Mouse (Mus musculus) liver, embryonic 14.5 days (tissue): ENCODE data around the gene Mfsd1. TPM values are rescaled to one million over a fixed set of nuclear protein-coding genes. Genes with fewer than 3 reads are reported as not detected.

Experiments
- ATAC-seq: fragments of 200-750 bp; cut with Nextera tagmentation; 2 replicates; pipeline ENCODE4 v1.8.0; 2017; ENCODE audit warnings: moderate number of reproducible peaks, mild to moderate bottlenecking, moderate library complexity; ENCODE audit not compliant: insufficient read depth
- DNase-seq, 3 experiments: peaks; one replicate each; pipeline ENCODE4 v3.0.0-alpha.2; 2012 to 2013; ENCODE audit warnings: low read depth in 3 of 3, low spot score in 3 of 3
- H3K27ac ChIP-seq: fragments of 300-500 bp; sonication (generic); 2 replicates; pipeline ENCODE4 v1.5.1; 2014; ENCODE audit warnings: moderate library complexity, mild to moderate bottlenecking, control low read depth, inconsistent platforms
- H3K27me3 ChIP-seq: fragments of 300-500 bp; sonication (generic); 2 replicates; pipeline ENCODE4 v1.6.1; 2014; ENCODE audit warnings: mild to moderate bottlenecking, low read length, moderate library complexity; ENCODE audit not compliant: control insufficient read depth, insufficient read depth
- H3K36me3 ChIP-seq: fragments of 300-500 bp; sonication (generic); replicated peaks from 2 replicates; pipeline ENCODE4 v1.6.1; 2014; ENCODE audit warnings: low read depth; ENCODE audit not compliant: control insufficient read depth, insufficient read depth
- H3K4me1 ChIP-seq, 2 experiments: fragments of 200-500 bp in 1 of 2; fragments of 300-500 bp in 1 of 2; sonication (generic) in 1 of 2; replicated peaks; 2 replicates each; pipeline ENCODE4 v1.6.1; 2012 to 2014; ENCODE audit warnings: antibody characterized with exemption in 1 of 2, inconsistent platforms in 1 of 2, low read length in 1 of 2; ENCODE audit not compliant: control insufficient read depth in 2 of 2, insufficient read depth in 2 of 2
- H3K4me2 ChIP-seq: fragments of 300-500 bp; sonication (generic); 2 replicates; pipeline ENCODE4 v1.6.1; 2014; ENCODE audit warnings: low read depth, mild to moderate bottlenecking, control low read depth, moderate library complexity
- H3K4me3 ChIP-seq, 2 experiments: fragments of 200-500 bp in 1 of 2; fragments of 300-500 bp in 1 of 2; sonication (generic) in 1 of 2; 2 replicates each; pipeline ENCODE4 v1.5.1; 2012 to 2014; ENCODE audit warnings: low read depth in 2 of 2, low read length in 2 of 2, mild to moderate bottlenecking in 2 of 2, control low read depth in 1 of 2, inconsistent platforms in 1 of 2, moderate library complexity in 1 of 2; ENCODE audit not compliant: insufficient read depth in 1 of 2
- H3K9ac ChIP-seq: fragments of 300-500 bp; sonication (generic); replicated peaks from 2 replicates; pipeline ENCODE4 v1.6.1; 2014; ENCODE audit warnings: mild to moderate bottlenecking, control low read depth, moderate library complexity
- H3K9me3 ChIP-seq: fragments of 300-500 bp; sonication (generic); 2 replicates; pipeline ENCODE4 v1.6.1; 2016; ENCODE audit warnings: low read length, mixed read lengths; ENCODE audit not compliant: control insufficient read depth
- CTCF ChIP-seq: IDR thresholded peaks from 2 replicates; pipeline ENCODE4 v1.5.1; 2016; ENCODE audit warnings: antibody characterized with exemption, low read depth, control low read depth
- EP300 ChIP-seq: IDR thresholded peaks from 2 replicates; pipeline ENCODE4 v1.6.1; 2016; ENCODE audit warnings: antibody characterized with exemption, low read depth
- WGBS: fragments of 180-500 bp; shearing (Covaris S2); extraction: QIAGEN DNeasy Blood & Tissue Kit; methylation state at CpG from one replicate; pipeline ENCODE4 v1.1.7; 2014; ENCODE audit not compliant: insufficient replicate concordance; 5-methylcytosine and 5-hydroxymethylcytosine counted together
- polyA plus RNA-seq, 2 experiments: library from polyadenylated mRNA; depleted of rRNA in 1 of 2; stranded (reverse) in 1 of 2; unstranded in 1 of 2; fragments of >200 nt; fragmentation: Nextera tagmentation in 1 of 2; extraction: Ambion mirVana in 1 of 2; gene quantifications; 2 replicates each; pipeline versions ENCODE4 v1.2.1 to v1.2.3; 2012 to 2014

Gene Mfsd1
- polyA plus RNA-seq, 2 experiments = 11.6 to 25.9 TPM

DNA sequence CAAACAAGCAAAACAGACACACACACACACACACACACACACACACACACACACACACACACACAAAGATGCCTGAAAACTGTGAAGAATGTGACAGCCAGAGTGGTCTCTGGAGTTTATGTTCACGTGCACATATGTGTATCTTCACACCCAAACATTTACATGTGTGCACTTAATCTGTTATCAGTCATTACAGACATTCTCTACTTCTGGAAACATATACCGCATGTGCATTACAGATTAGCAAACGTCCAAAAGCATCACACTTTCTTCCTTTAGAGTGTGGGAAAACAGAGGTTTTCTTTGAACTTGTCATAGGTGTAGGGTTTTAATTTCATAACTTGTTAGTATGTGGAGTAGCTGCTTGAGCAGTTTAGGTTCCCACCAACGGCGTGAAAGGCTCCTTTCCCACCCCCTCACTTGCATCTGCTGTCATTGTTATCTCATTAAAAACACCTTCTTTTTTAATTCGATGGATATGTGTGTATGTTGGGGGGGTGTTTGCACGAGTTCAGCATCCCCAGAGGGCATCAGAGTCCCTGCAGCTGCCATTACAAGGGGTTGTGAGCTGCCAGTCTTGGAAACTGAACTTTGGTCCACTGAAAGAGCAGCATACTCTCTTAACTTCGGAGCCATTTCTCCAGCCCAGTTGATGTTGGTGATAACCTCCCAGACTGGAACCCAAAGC lies 16.9 kb upstream of the Mfsd1 start:
- ATAC-seq (peak; percentile 88), DNase-seq (peak; percentile 53 to 63 (median 62))
- Histone ChIP-seq H3K9me3 (no peaks in the 10 kb centered on the region), H3K27me3 (no peaks in the 10 kb centered on the region; the same call in 1 of the 2 replicates), H3K4me2 (peak overlapping the region; percentile 51), H3K9ac (no peak overlapping the region; the same call in 1 of the 2 replicates), H3K4me1 (peaks cover 8 to 24% of the 10 kb centered on the region in 2 experiments; a peak in 3 of 4 replicates), H3K36me3 (no peaks in the 10 kb centered on the region), H3K4me3 (peak overlapping the region in 1 of 2 experiments; percentile 3; a peak in 1 of 4 replicates), H3K27ac (peak overlapping the region; percentile 77)
- peak; percentile 5; the same call in 1 of the 2 replicates for TF ChIP-seq CTCF
- TF ChIP-seq EP300 = peak; percentile 88
- 31% methylated on average over 8 of the region's 8 CpGs for WGBS

DNA sequence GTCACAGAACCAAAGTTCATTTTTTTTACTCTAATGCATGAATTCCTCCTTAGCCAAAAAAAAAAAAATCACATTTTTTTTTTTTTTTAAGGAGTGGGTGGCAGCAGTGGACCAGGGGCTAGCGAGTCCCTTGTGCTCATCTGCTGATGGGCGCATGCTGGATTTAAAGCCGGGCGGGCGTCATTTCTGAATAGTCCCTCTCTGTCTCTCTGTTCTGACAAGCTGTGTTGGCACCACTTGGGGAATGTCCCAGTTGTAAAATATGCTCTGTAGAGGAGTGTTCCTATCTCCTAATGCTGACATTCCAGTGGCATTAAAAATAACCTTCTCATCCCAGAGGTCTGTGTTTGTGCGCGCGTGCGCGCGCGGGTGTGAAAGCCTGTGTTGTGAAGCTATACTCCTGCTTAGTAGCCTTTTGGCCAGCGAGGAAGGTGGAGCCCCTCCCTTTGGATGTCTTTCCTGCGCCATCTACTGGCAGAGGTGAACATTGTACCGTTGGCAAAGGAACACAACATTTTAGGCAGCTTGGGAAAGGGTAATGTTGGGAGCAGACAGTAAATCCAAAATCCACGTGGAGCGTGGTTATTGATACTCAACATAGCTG lies 14.4 kb upstream of the Mfsd1 start:
- DNase-seq (peak; percentile 49 to 54 (median 51)), ATAC-seq (no peak)
- Histone ChIP-seq H3K4me2 (no peak overlapping the region), H3K4me3 (no peak overlapping the region), H3K4me1 (peaks cover 8 to 24% of the 10 kb centered on the region in 2 experiments; a peak in 3 of 4 replicates), H3K9ac (no peak overlapping the region), H3K27me3 (no peaks in the 10 kb centered on the region), H3K9me3 (no peaks in the 10 kb centered on the region), H3K36me3 (no peaks in the 10 kb centered on the region), H3K27ac (no peak overlapping the region)
- 24% methylated on average over 17 of the region's 17 CpGs for WGBS
- peak; percentile 90 for TF ChIP-seq CTCF
- no peak for TF ChIP-seq EP300

DNA sequence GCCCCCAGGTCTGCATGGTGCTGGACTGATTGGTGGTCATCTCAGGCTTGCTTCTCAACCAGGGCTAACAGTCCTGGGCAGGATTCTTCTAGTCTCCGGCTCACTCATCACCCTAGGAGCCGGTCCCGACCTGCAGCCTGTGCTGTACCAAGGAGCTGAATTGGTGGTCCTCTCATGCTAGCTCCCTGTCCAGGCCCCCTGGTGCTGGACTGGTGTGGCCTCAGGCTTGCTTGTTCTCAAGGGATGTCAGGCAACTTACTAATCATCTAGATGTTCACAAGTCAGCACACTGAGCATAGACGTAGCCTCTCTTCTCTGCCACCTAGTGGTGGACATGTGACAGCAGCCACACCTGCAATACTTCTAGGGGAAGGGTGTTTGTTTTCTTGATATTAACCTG lies 9.6 kb upstream of the Mfsd1 start:
- no peaks in the 10 kb centered on the region for H3K36me3 ChIP-seq
- H3K4me1 ChIP-seq = no peaks in the 10 kb centered on the region; a peak in 1 of 4 replicates
- no peak overlapping the region for H3K4me3 ChIP-seq
- ATAC-seq (peak; percentile 29; the same call in 1 of the 2 replicates), DNase-seq (no peak)
- H3K27me3 ChIP-seq = no peaks in the 10 kb centered on the region
- H3K9ac ChIP-seq = no peak overlapping the region
- TF ChIP-seq EP300 (no peak), CTCF (peak; percentile 84)
- H3K27ac ChIP-seq = no peak overlapping the region
- H3K9me3 ChIP-seq = no peaks in the 10 kb centered on the region
- H3K4me2 ChIP-seq = no peak overlapping the region
- WGBS = 54% methylated on average over 4 of the region's 4 CpGs

GRCm38 (mm10) chr3:67573523-67573922 lies 9.0 kb upstream of the Mfsd1 start:
- no peaks in the 10 kb centered on the region for H3K27me3 ChIP-seq
- ATAC-seq (no peak), DNase-seq (no peak)
- 0% methylated on average over 1 of the region's 1 CpGs for WGBS
- no peak overlapping the region for H3K4me3 ChIP-seq
- no peak overlapping the region for H3K4me2 ChIP-seq
- TF ChIP-seq CTCF = no peak; the same call in 1 of the 2 replicates
- TF ChIP-seq EP300 = no peak
- H3K9me3 ChIP-seq = no peaks in the 10 kb centered on the region
- H3K9ac ChIP-seq = no peak overlapping the region
- H3K27ac ChIP-seq = no peak overlapping the region
- no peaks in the 10 kb centered on the region for H3K4me1 ChIP-seq
- H3K36me3 ChIP-seq = no peaks in the 10 kb centered on the region

GRCm38 (mm10) chr3:67576248-67576647 lies 6.3 kb upstream of the Mfsd1 start:
- Histone ChIP-seq H3K9me3 (no peaks in the 10 kb centered on the region), H3K27me3 (no peaks in the 10 kb centered on the region), H3K4me3 (no peak overlapping the region), H3K4me2 (no peak overlapping the region), H3K4me1 (no peaks in the 10 kb centered on the region), H3K36me3 (no peaks in the 10 kb centered on the region), H3K9ac (no peak overlapping the region), H3K27ac (no peak overlapping the region)
- TF ChIP-seq CTCF (no peak), EP300 (no peak)
- 39% methylated on average over 2 of the region's 2 CpGs for WGBS
- DNase-seq = no peak
- no peak for ATAC-seq
